Mouse (Mus musculus) left cerebral cortex, adult 8-10 months (tissue): Measurements from ENCODE around the gene Ldoc1. TPM values are rescaled to one million over a fixed set of nuclear protein-coding genes. Genes with fewer than 3 reads are reported as not detected.

ENCODE experiments used
- DNase-seq, 2 experiments: peaks; one replicate each; pipeline ENCODE4 v3.0.0; 2022; ENCODE audit warnings: low spot score in 2 of 2
- total RNA-seq, 4 experiments: library from RNA; stranded (reverse); gene quantifications; 2 replicates each; pipeline ENCODE4 v1.2.4; 2022

Gene Ldoc1
- total RNA-seq: 1 to 10 TPM; 1.3 to 2.4 (median 1.9) TPM

DNA sequence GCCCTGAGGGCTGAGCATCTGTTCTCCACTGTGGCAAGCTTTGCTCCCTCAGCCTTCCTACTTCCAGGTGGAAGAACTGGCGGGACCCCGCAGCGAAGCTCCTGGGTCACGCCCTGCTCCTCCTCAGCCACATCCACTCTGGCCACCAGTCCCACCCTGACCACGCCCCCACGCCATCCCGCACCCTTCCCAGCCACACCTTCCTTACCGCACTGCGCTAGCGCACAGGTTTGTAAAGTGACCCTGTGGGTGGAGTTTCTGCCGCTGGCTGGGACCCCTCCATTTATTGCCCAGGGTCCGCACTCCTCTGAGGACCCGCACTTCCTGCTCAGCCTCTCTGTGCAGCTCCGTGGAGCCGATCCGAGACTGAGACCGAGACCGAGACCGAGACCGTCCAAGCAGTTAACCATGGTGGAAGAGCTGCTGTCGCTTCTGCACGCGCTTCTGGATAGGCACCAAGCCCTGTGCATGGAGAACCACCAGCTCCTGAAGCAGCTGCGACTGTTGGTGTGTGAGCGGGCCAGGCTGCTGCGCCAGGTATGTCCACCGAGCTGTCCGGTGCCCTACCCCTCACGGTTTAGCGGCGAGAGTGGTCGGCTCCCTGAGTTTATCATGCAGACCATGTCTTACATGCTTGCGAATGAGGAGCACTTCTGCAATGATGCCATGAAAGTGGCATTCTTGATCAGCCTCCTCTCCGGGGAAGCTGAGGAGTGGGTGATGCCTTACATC is at the start of gene Ldoc1:
Ldoc1 (plus strand) TSS at position 196 of the 732 bp plus-strand sequence.
- DNase-seq: no peak

DNA sequence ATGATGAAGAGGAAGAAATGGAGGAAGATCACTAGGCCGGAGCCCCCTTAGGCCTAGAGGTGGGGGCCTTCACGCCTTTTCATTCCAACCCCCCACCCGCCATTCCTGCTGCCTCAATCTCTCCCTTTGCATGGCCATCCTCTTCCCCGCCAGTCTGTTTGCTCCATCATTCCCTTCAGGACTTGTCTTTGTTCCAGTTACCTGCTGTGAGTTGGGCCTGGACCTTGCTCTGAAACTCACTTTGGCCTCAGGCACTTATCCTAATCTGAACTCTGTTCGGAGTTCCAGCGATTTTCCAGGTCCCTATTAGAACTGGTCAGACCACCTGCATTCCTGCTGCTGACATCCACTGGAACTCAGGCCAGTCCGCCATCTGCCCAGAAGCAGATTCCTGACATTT is 834 bp downstream of the Ldoc1 start:
- DNase-seq: no peak

DNA sequence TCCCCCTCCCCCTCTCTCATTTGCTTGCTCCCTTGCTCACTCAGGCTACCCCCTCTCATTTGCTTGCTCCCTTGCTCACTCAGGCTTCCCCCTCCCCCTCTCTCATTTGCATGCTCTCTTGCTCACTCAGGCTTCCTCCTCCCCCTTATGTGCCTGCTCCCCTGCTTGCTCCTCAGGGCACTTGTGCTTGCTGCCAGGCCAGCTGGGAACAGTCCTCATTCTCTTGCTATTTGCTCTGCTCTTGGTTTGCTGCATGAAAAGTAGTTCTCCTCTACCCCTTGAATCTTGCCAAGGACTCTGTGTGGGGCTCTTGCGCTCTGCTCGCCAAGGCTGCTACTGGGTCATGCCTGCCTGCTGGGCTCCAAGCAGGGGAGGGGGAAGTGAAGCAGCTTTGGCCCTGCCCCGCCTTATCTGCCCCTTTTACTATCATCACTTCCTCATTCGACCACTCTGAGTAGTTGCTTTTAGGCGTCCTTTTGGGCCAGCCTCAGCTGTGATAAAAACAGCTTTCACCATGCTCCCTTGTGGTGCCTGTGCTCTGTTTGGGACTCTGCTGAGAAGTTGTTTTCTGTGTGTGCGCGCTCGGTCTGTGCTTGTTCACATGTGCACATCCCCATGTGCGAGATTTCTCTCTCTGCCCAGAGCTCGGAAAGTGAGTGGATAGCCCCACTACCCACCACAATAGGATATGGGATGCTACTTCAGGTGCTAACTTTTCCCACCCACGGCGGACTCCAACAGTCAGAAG is 13.2 kb downstream of the Ldoc1 start:
- DNase-seq: peak in 1 of 2 experiments; percentile 24

DNA sequence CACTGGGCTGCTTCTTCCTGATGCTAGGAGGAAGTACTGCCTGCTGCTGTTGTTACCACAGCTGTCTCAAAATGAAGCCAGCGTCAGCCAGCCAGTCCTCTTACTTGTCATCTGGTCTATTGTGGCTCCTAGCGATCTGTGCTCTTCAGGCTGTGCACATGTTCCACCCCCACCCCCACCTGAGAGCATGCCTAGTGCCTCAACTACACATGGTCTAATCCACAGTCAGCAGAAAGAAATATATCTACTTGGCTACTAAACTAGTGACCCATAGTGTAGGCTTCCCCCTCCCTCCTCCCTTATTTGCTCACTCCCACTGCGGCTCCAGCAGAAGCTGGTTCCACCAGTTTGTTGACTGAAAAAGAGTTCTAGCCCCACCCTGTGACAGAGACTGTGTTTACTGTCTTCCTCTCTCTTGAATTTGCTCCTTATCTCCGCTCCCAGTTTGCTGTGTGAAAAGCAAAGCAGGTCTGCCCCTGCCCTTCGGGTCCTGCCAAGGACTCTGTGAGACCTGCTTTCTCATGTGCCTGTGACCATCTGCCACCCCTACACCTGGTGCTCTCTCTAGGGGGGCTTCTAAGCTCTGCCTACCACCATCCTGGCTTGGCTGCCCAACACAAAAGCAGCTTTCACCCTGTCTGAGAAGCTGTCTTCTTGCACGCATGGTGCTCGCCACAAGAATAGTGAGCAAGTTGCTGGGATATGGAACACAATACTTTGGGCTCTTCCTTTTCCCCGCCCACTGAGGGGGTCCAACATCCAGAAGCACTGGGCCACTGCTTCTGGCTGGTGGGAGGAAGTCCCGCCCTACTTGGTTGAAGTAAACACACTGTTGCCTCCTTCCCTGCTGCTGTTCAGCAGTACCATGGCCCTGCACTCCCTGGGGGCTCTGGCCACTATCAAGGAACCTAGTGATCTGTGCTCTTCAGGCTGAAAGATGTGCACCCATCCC is 14.0 kb downstream of the Ldoc1 start:
- no peak for DNase-seq

DNA sequence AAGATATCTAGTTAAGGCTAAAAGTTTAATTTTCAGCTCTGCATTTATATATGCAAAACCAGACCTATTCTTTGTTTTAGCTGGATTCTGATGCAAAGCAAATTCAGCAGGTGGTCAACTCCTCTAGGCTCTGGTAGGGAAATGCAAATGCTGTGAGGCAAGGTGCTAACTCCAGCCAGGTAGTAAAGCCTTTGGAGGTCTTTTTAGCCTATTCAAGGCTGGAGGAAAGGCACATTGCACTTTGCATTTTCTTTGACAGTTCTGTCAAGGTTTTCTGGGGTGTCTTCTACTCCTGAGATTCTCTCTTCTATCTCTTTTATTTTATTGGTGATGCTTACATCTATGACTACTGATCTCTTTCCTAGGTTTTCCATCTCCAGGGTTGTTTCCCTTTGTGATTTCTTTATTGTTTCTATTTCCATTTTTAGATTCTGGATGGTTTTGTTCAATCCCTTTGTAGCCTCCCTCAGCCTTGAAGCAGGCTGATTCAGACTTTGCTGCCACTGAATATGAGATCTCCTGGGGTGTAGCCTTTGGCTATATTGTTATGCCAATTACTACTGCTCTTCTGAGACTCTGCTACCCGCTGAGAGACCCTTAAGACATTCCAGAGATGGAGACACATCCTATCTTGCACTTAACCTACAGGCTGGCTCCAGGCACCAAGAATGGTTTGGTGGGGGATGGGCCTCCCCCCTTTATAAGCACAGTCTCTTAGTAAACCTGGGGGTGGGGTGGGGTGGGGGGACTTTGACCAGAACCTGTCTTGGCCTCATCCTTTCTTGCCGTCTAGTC is 18.4 kb downstream of the Ldoc1 start:
- no peak for DNase-seq
